Mouse (Mus musculus): ENCODE data around the gene Mtx3.
"Not testable (repeated sequence)": the region's sequence is repeated elsewhere in the genome, so short reads cannot be mapped to it uniquely, and the experiment has no call there.

Mtx3 gene

GRCm38 (mm10) chr13:92844586-92845221, at the start of gene Mtx3:
Gene Mtx3, plus strand, starts transcription at chr13:92844760.
- DNase-seq (ENCODE audit: low spot score in 2 of 2) = peak; percentile 64 to 76

- no peak for DNase-seq (ENCODE audit: low spot score in 2 of 2)
These were observed 45.7 kb upstream of the Mtx3 start for GRCm38 (mm10) chr13:92798830-92799229.

- no peak for DNase-seq (ENCODE audit: low spot score in 2 of 2)
These were observed 45.1 kb upstream of the Mtx3 start for GRCm38 (mm10) chr13:92799306-92799925.

GRCm38 (mm10) chr13:92806785-92807184, 37.8 kb upstream of the Mtx3 start:
- DNase-seq (ENCODE audit: low spot score in 2 of 2) = no peak

GRCm38 (mm10) chr13:92807849-92808248, 36.7 kb upstream of the Mtx3 start:
- DNase-seq (ENCODE audit: low spot score in 2 of 2) = no peak

GRCm38 (mm10) chr13:92810592-92810991, 34.0 kb upstream of the Mtx3 start:
- not testable (repeated sequence) for DNase-seq (ENCODE audit: low spot score in 2 of 2)

GRCm38 (mm10) chr13:92816329-92816728, 28.2 kb upstream of the Mtx3 start:
- no peak for DNase-seq (ENCODE audit: low spot score in 2 of 2)

GRCm38 (mm10) chr13:92817357-92817756, 27.2 kb upstream of the Mtx3 start:
- DNase-seq (ENCODE audit: low spot score in 2 of 2) = no peak

GRCm38 (mm10) chr13:92828820-92829219, 15.7 kb upstream of the Mtx3 start:
- DNase-seq (ENCODE audit: low spot score in 2 of 2) = no peak

- DNase-seq (ENCODE audit: low spot score in 2 of 2) = no peak
These were observed 11.4 kb upstream of the Mtx3 start for GRCm38 (mm10) chr13:92833162-92833561.

- DNase-seq (ENCODE audit: low spot score in 2 of 2) = no peak
These were observed 1.9 kb downstream of the Mtx3 start for GRCm38 (mm10) chr13:92846438-92846837.

- no peak for DNase-seq (ENCODE audit: low spot score in 2 of 2)
These were observed 2.8 kb downstream of the Mtx3 start for GRCm38 (mm10) chr13:92847336-92847735.

- DNase-seq (ENCODE audit: low spot score in 2 of 2) = no peak
These were observed 3.4 kb downstream of the Mtx3 start for GRCm38 (mm10) chr13:92848002-92848401.

- DNase-seq (ENCODE audit: low spot score in 2 of 2) = no peak
These were observed 11.3 kb downstream of the Mtx3 start for GRCm38 (mm10) chr13:92855901-92856300.

- no peak for DNase-seq (ENCODE audit: low spot score in 2 of 2)
These were observed 14.2 kb downstream of the Mtx3 start for GRCm38 (mm10) chr13:92858808-92859207.

GRCm38 (mm10) chr13:92859959-92860358, 15.4 kb downstream of the Mtx3 start:
- DNase-seq (ENCODE audit: low spot score in 2 of 2) = no peak

- DNase-seq (ENCODE audit: low spot score in 2 of 2) = no peak
These were observed 20.8 kb downstream of the Mtx3 start for GRCm38 (mm10) chr13:92865358-92865757.

- DNase-seq (ENCODE audit: low spot score in 2 of 2) = no peak
These were observed 22.1 kb downstream of the Mtx3 start for GRCm38 (mm10) chr13:92866680-92867079.

GRCm38 (mm10) chr13:92879514-92879913, 35.0 kb downstream of the Mtx3 start:
- no peak for DNase-seq (ENCODE audit: low spot score in 2 of 2)

GRCm38 (mm10) chr13:92879933-92880332, 35.4 kb downstream of the Mtx3 start:
- no peak for DNase-seq (ENCODE audit: low spot score in 2 of 2)

GRCm38 (mm10) chr13:92880589-92880988, 36.0 kb downstream of the Mtx3 start:
- DNase-seq (ENCODE audit: low spot score in 2 of 2) = no peak

GRCm38 (mm10) chr13:92882271-92882985, 37.9 kb downstream of the Mtx3 start:
- no peak for DNase-seq (ENCODE audit: low spot score in 2 of 2)
